Mouse (Mus musculus) kidney, embryonic 15.5 days (tissue): ENCODE data around the gene Ubqln5. TPM values are rescaled to one million over a fixed set of nuclear protein-coding genes. Genes with fewer than 3 reads are reported as not detected.
A peak's percentile ranks its signal among the peaks of the same experiment; 100 is the strongest.

Source experiments
- ATAC-seq: fragments of 200-750 bp; cut with Nextera tagmentation; replicated peaks from 2 replicates; pipeline ENCODE4 v1.8.0; 2017; ENCODE audit warnings: moderate TSS enrichment; ENCODE audit not compliant: low FRiP score
- H3K27ac ChIP-seq: fragments of 300-500 bp; sonication (generic); 2 replicates; pipeline ENCODE4 v1.5.1; 2015; ENCODE audit warnings: mild to moderate bottlenecking, inconsistent platforms
- H3K27me3 ChIP-seq: fragments of 300-500 bp; sonication (generic); 2 replicates; pipeline ENCODE4 v1.6.1; 2015; ENCODE audit warnings: inconsistent platforms
- H3K36me3 ChIP-seq: fragments of 300-500 bp; sonication (generic); 2 replicates; pipeline ENCODE4 v1.6.1; 2015; ENCODE audit warnings: inconsistent platforms
- H3K4me1 ChIP-seq: fragments of 300-500 bp; sonication (generic); 2 replicates; pipeline ENCODE4 v1.6.1; 2015; ENCODE audit warnings: inconsistent platforms
- H3K4me2 ChIP-seq: fragments of 300-500 bp; sonication (generic); 2 replicates; pipeline ENCODE4 v1.6.1; 2015; ENCODE audit warnings: moderate library complexity, mild to moderate bottlenecking, inconsistent platforms
- H3K4me3 ChIP-seq: fragments of 300-500 bp; sonication (generic); replicated peaks from 2 replicates; pipeline ENCODE4 v1.5.1; 2015; ENCODE audit warnings: mild to moderate bottlenecking, inconsistent platforms
- H3K9ac ChIP-seq: fragments of 300-500 bp; sonication (generic); 2 replicates; pipeline ENCODE4 v1.6.1; 2015; ENCODE audit warnings: mild to moderate bottlenecking, inconsistent platforms
- H3K9me3 ChIP-seq: fragments of 300-500 bp; sonication (generic); replicated peaks from 2 replicates; pipeline ENCODE4 v1.6.1; 2016; ENCODE audit warnings: inconsistent platforms
- WGBS: fragments of 180-500 bp; shearing (Covaris S2); methylation state at CpG from one replicate; pipeline ENCODE4 v1.1.7; 2015; ENCODE audit warnings: mixed read lengths; 5-methylcytosine and 5-hydroxymethylcytosine counted together
- polyA plus RNA-seq: library from polyadenylated mRNA; unstranded; fragments of >200 nt; fragmentation: Nextera tagmentation; extraction: Ambion mirVana; gene quantifications from 2 replicates; pipeline ENCODE4 v1.2.1, GENCODE M21; 2015

Gene Ubqln5
- polyA plus RNA-seq = not detected in 2 replicates

GRCm38 (mm10) chr7:104129726-104130125 is at the start of gene Ubqln5:
Gene Ubqln5 (minus strand): TSS chr7:104129826.
- H3K4me3 ChIP-seq = no peak within 1 kb of the TSS
- 88% methylated on average over 5 of the region's 5 CpGs for WGBS

GRCm38 (mm10) chr7:104179074-104179473 is 49.4 kb upstream of the Ubqln5 start:
- 91% methylated on average over 1 of the region's 1 CpGs for WGBS
- Histone ChIP-seq H3K36me3 (no peaks in the 10 kb centered on the region), H3K27me3 (no peaks in the 10 kb centered on the region), H3K9me3 (no peaks in the 10 kb centered on the region), H3K4me3 (no peak overlapping the region), H3K9ac (no peak overlapping the region), H3K27ac (no peak overlapping the region), H3K4me1 (no peaks in the 10 kb centered on the region), H3K4me2 (no peak overlapping the region)
- no peak for ATAC-seq

More at GRCm38 (mm10) chr7:104129726-104130125, at the start of gene Ubqln5:
- Histone ChIP-seq H3K4me1 (no peaks in the 10 kb centered on the region), H3K9ac (no peak within 1 kb of the TSS), H3K9me3 (no peaks in the 10 kb centered on the region), H3K27ac (no peak within 1 kb of the TSS), H3K4me2 (no peak within 1 kb of the TSS), H3K36me3 (no peaks in the 10 kb centered on the region), H3K27me3 (no peaks in the 10 kb centered on the region)
- no peak for ATAC-seq

- WGBS = 82% methylated on average over 5 of the region's 5 CpGs
- H3K4me2 ChIP-seq = no peak overlapping the region
- H3K9ac ChIP-seq = no peak overlapping the region
- H3K4me3 ChIP-seq = no peak overlapping the region
- no peaks in the 10 kb centered on the region for H3K36me3 ChIP-seq
- H3K27ac ChIP-seq = no peak overlapping the region
- ATAC-seq = no peak
- no peaks in the 10 kb centered on the region for H3K4me1 ChIP-seq
- no peaks in the 10 kb centered on the region for H3K9me3 ChIP-seq
- H3K27me3 ChIP-seq = no peaks in the 10 kb centered on the region
These were observed 48.9 kb upstream of the Ubqln5 start for GRCm38 (mm10) chr7:104178422-104179054.

GRCm38 (mm10) chr7:104175085-104175484 is 45.5 kb upstream of the Ubqln5 start:
- no peak overlapping the region for H3K4me3 ChIP-seq
- H3K9ac ChIP-seq = no peak overlapping the region
- no peaks in the 10 kb centered on the region for H3K36me3 ChIP-seq
- ATAC-seq = no peak
- H3K27me3 ChIP-seq = no peaks in the 10 kb centered on the region
- H3K27ac ChIP-seq = no peak overlapping the region
- H3K9me3 ChIP-seq = no peaks in the 10 kb centered on the region
- 57% methylated on average over 1 of the region's 1 CpGs for WGBS
- H3K4me1 ChIP-seq = no peaks in the 10 kb centered on the region
- H3K4me2 ChIP-seq = no peak overlapping the region

GRCm38 (mm10) chr7:104169634-104170204 is 40.1 kb upstream of the Ubqln5 start:
- Histone ChIP-seq H3K9me3 (no peaks in the 10 kb centered on the region), H3K4me2 (no peak overlapping the region), H3K4me3 (no peak overlapping the region)

GRCm38 (mm10) chr7:104167105-104167504 is 37.5 kb upstream of the Ubqln5 start:
- 0 out of 2 replicates have a peak, but pooled peaks have one; percentile 18 for ATAC-seq
- Histone ChIP-seq H3K4me3 (no peak overlapping the region), H3K27me3 (no peaks in the 10 kb centered on the region), H3K4me1 (no peaks in the 10 kb centered on the region), H3K36me3 (no peaks in the 10 kb centered on the region), H3K9me3 (no peaks in the 10 kb centered on the region), H3K27ac (no peak overlapping the region), H3K9ac (no peak overlapping the region), H3K4me2 (no peak overlapping the region)
- WGBS = 79% methylated on average over 6 of the region's 6 CpGs

More at GRCm38 (mm10) chr7:104169634-104170204, 40.1 kb upstream of the Ubqln5 start:
- Histone ChIP-seq H3K27me3 (no peaks in the 10 kb centered on the region), H3K27ac (no peak overlapping the region), H3K9ac (no peak overlapping the region), H3K36me3 (no peaks in the 10 kb centered on the region), H3K4me1 (no peaks in the 10 kb centered on the region)
- WGBS = 65% methylated on average over 6 of the region's 6 CpGs
- 0 out of 2 replicates have a peak, but pooled peaks have one; percentile 46 for ATAC-seq

GRCm38 (mm10) chr7:104150456-104150855 is 20.8 kb upstream of the Ubqln5 start, which contains the start of gene Ubqlnl:
Gene Ubqlnl (minus strand): TSS chr7:104150556.
- no peak within 1 kb of the TSS for H3K27ac ChIP-seq
- no peaks in the 10 kb centered on the region for H3K36me3 ChIP-seq
- no peak for ATAC-seq
- no peaks in the 10 kb centered on the region for H3K4me1 ChIP-seq
- no peak within 1 kb of the TSS for H3K4me2 ChIP-seq
- no peak within 1 kb of the TSS for H3K9ac ChIP-seq
- 86% methylated on average over 2 of the region's 2 CpGs for WGBS
- H3K9me3 ChIP-seq = no peaks in the 10 kb centered on the region
- H3K4me3 ChIP-seq = no peak within 1 kb of the TSS
- no peaks in the 10 kb centered on the region for H3K27me3 ChIP-seq

- no peak within 1 kb of the TSS for H3K4me3 ChIP-seq
- H3K27me3 ChIP-seq = no peaks in the 10 kb centered on the region
- no peaks in the 10 kb centered on the region for H3K9me3 ChIP-seq
- 78% methylated on average over 3 of the region's 3 CpGs for WGBS
- no peak within 1 kb of the TSS for H3K27ac ChIP-seq
- no peak for ATAC-seq
- no peaks in the 10 kb centered on the region for H3K4me1 ChIP-seq
- H3K36me3 ChIP-seq = no peaks in the 10 kb centered on the region
- no peak within 1 kb of the TSS for H3K9ac ChIP-seq
- H3K4me2 ChIP-seq = no peak within 1 kb of the TSS
These were observed 13.6 kb upstream of the Ubqln5 start, which contains the start of gene Ubqln3 for GRCm38 (mm10) chr7:104143179-104143578. Gene Ubqln3 (minus strand): TSS chr7:104143279.

GRCm38 (mm10) chr7:104137305-104137704 is 7.7 kb upstream of the Ubqln5 start, which contains the start of gene Olfr643:
Gene Olfr643 (minus strand): TSS chr7:104137405.
- H3K27ac ChIP-seq = no peak within 1 kb of the TSS
- no peaks in the 10 kb centered on the region for H3K36me3 ChIP-seq

GRCm38 (mm10) chr7:104104757-104104972 is 25.0 kb downstream of the Ubqln5 start, which contains the start of gene Olfr646:
Gene Olfr646 (plus strand): TSS chr7:104104873.
- Histone ChIP-seq H3K9me3 (no peaks in the 10 kb centered on the region), H3K9ac (no peak within 1 kb of the TSS)
- ATAC-seq = no peak

More at GRCm38 (mm10) chr7:104137305-104137704, 7.7 kb upstream of the Ubqln5 start, which contains the start of gene Olfr643:
- Histone ChIP-seq H3K9ac (no peak within 1 kb of the TSS), H3K4me1 (no peaks in the 10 kb centered on the region), H3K9me3 (no peaks in the 10 kb centered on the region), H3K4me3 (no peak within 1 kb of the TSS), H3K4me2 (no peak within 1 kb of the TSS), H3K27me3 (no peaks in the 10 kb centered on the region)
- 92% methylated on average over 5 of the region's 5 CpGs for WGBS
- ATAC-seq = no peak

GRCm38 (mm10) chr7:104103913-104104756 is 25.5 kb downstream of the Ubqln5 start:
- Histone ChIP-seq H3K4me2 (no peak overlapping the region), H3K9ac (no peak overlapping the region), H3K4me1 (no peaks in the 10 kb centered on the region), H3K27me3 (no peaks in the 10 kb centered on the region), H3K36me3 (no peaks in the 10 kb centered on the region), H3K9me3 (no peaks in the 10 kb centered on the region), H3K4me3 (no peak overlapping the region), H3K27ac (no peak overlapping the region)
- 35% methylated on average over 4 of the region's 4 CpGs for WGBS
- no peak for ATAC-seq

More at GRCm38 (mm10) chr7:104104757-104104972, 25.0 kb downstream of the Ubqln5 start, which contains the start of gene Olfr646:
- H3K36me3 ChIP-seq = no peaks in the 10 kb centered on the region
- no peaks in the 10 kb centered on the region for H3K27me3 ChIP-seq
- H3K4me1 ChIP-seq = no peaks in the 10 kb centered on the region
- H3K4me2 ChIP-seq = no peak within 1 kb of the TSS
- no peak within 1 kb of the TSS for H3K4me3 ChIP-seq
- no peak within 1 kb of the TSS for H3K27ac ChIP-seq

GRCm38 (mm10) chr7:104085365-104085764 is 44.3 kb downstream of the Ubqln5 start, which contains the start of gene Olfr645:
Gene Olfr645 (minus strand): TSS chr7:104085465.
- Histone ChIP-seq H3K4me2 (no peak within 1 kb of the TSS), H3K27me3 (no peaks in the 10 kb centered on the region), H3K9me3 (no peaks in the 10 kb centered on the region), H3K4me3 (no peak within 1 kb of the TSS), H3K4me1 (no peaks in the 10 kb centered on the region), H3K27ac (no peak within 1 kb of the TSS), H3K36me3 (no peaks in the 10 kb centered on the region), H3K9ac (no peak within 1 kb of the TSS)
- 77% methylated on average over 1 of the region's 1 CpGs for WGBS
- no peak for ATAC-seq
